Mouse (Mus musculus) cerebellum, adult 2 months (tissue): Measurements from ENCODE around the gene Tanc1.

Source experiments
- CTCF ChIP-seq: fragments of 200-500 bp; IDR thresholded peaks from 2 replicates; pipeline ENCODE4 v1.5.1; 2011; ENCODE audit warnings: low read depth, mild to moderate bottlenecking, control low read depth, low read length, moderate library complexity, borderline replicate concordance; ENCODE audit not compliant: insufficient read depth
- POLR2A ChIP-seq: fragments of 200-500 bp; IDR thresholded peaks from 2 replicates; pipeline ENCODE4 v1.6.1; 2011; ENCODE audit warnings: low read length, control low read depth, borderline replicate concordance; ENCODE audit not compliant: insufficient read depth

DNA sequence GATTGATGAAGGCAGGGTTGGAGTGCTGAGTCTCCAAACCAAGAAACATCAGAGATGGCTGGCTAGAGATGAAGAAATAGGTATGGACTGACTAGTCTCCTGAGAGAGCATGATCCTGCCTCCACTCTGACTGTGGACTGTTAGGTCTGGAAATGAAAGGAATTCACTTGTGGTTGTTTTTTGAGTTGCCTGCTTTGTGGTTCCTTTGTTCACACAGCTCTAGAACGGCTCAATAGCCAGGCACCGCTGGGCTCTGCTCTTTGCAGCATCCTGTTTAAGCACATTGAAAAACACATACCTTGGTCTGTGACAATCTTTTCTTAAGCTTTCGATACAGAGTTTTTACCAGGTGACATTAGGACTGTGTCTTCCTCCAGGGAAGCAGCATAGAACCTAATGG is 104.6 kb downstream of the Tanc1 start:
- TF ChIP-seq POLR2A (no peak), CTCF (no peak)
